Mouse (Mus musculus): ENCODE results near the gene Frem1.

Gene Frem1

GRCm38 (mm10) chr4:82870931-82871330, 181.2 kb downstream of the Frem1 start:
- DNase-seq (ENCODE audit: low spot score), result no peak

- no peak for DNase-seq (ENCODE audit: low spot score)
Measured at GRCm38 (mm10) chr4:82867731-82868445, 184.3 kb downstream of the Frem1 start.

GRCm38 (mm10) chr4:82867111-82867510, 185.0 kb downstream of the Frem1 start:
- no peak for DNase-seq (ENCODE audit: low spot score)

GRCm38 (mm10) chr4:82864974-82865699, 187.0 kb downstream of the Frem1 start:
- no peak for DNase-seq (ENCODE audit: low spot score)

GRCm38 (mm10) chr4:82863316-82863715, 188.8 kb downstream of the Frem1 start:
- DNase-seq (ENCODE audit: low spot score), result no peak

GRCm38 (mm10) chr4:82861451-82861850, 190.7 kb downstream of the Frem1 start:
- DNase-seq (ENCODE audit: low spot score), result no peak

- no peak for DNase-seq (ENCODE audit: low spot score)
Measured at GRCm38 (mm10) chr4:82860566-82860965, 191.6 kb downstream of the Frem1 start.

GRCm38 (mm10) chr4:82859131-82860125, 192.7 kb downstream of the Frem1 start, which contains the start of gene Zdhhc21:
Gene Zdhhc21 (minus strand): TSS chr4:82859958.
- DNase-seq (ENCODE audit: low spot score), result peak; percentile 73

- no peak for DNase-seq (ENCODE audit: low spot score)
Measured at GRCm38 (mm10) chr4:82858431-82859010, 193.6 kb downstream of the Frem1 start.

GRCm38 (mm10) chr4:82856986-82857385, 195.2 kb downstream of the Frem1 start:
- no peak for DNase-seq (ENCODE audit: low spot score)

- DNase-seq (ENCODE audit: low spot score), result no peak
Measured at GRCm38 (mm10) chr4:82853809-82854208, 198.3 kb downstream of the Frem1 start.

GRCm38 (mm10) chr4:82848552-82849234, 203.4 kb downstream of the Frem1 start:
- DNase-seq (ENCODE audit: low spot score), result peak; percentile 50

Measured in yolk sac, embryonic 10.5 days (tissue).